Mouse (Mus musculus): ENCODE measurements around the gene Hnrnpm.

DNA sequence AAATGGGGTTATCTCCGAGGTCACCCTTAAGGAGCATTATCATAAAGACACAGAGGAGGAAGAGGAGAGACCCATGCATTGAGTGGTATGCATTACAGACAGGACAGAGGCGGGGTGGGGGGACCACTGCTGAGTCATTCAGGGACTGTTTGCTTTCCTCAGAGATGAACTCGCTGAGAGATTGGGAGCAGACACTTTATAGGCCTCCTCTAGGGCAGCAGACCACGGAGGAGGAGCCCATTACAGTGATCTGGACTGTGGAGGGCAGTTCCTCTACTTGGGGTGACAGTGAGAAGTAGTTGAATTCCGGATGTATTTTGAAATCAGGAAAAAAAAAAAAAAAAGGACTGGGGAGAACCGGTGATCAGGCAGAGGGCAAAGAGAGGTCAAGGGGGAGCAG lies 46.9 kb downstream of the Hnrnpm start:
- TF ChIP-seq CTCF (IDR thresholded peaks at IDR 0.05; ENCODE audit: control insufficient read depth, insufficient read depth, insufficient read length) (no peak), USF1 (IDR thresholded peaks at IDR 0.05; ENCODE audit: low read depth) (no peak)

All from C2C12 (cell line).